Mouse (Mus musculus): ENCODE measurements around the gene Rnf4. TPM values are rescaled to one million over a fixed set of nuclear protein-coding genes. Genes with fewer than 3 reads are reported as not detected.

Rnf4 gene
- polyA plus RNA-seq, 1 experiment from 2014 or later = 165 TPM

GRCm38 (mm10) chr5:34363115-34363514, 27.0 kb downstream of the Rnf4 start:
- H3K36me3 ChIP-seq (ENCODE audit: control insufficient read depth, insufficient read depth, low read length) = peaks cover 30% of the 10 kb centered on the region
- DNase-seq (ENCODE audit: low spot score) (no peak), ATAC-seq (no peak)

GRCm38 (mm10) chr5:34368551-34369290, 32.6 kb downstream of the Rnf4 start:
- ATAC-seq (no peak), DNase-seq (ENCODE audit: low spot score) (no peak)
- Histone ChIP-seq H3K27me3 (replicated peaks; ENCODE audit: control insufficient read depth, insufficient read depth, low read length) (no peaks in the 10 kb centered on the region), H3K36me3 (ENCODE audit: control insufficient read depth, insufficient read depth, low read length) (0 out of 2 replicates have a peak, but pooled peaks cover 6% of the 10 kb centered on the region), H3K27ac (ENCODE audit: low read depth, low read length) (peak overlapping the region; percentile 22), H3K9ac (ENCODE audit: low read length) (peak overlapping the region; percentile 71), H3K9me3 (replicated peaks; ENCODE audit: control insufficient read depth, low read length) (no peaks in the 10 kb centered on the region), H3K4me3 (ENCODE audit: low read depth, low read length) (peak overlapping the region; percentile 87), H3K4me2 (ENCODE audit: low read length) (peak overlapping the region; percentile 64), H3K4me1 (ENCODE audit: control insufficient read depth, insufficient read depth, low read length) (peaks cover 16% of the 10 kb centered on the region)
- 67% methylated on average over 7 of the region's 7 CpGs for WGBS

More at GRCm38 (mm10) chr5:34363115-34363514, 27.0 kb downstream of the Rnf4 start:
- H3K4me2 ChIP-seq (ENCODE audit: low read length) = no peak overlapping the region
- no peak overlapping the region for H3K9ac ChIP-seq (ENCODE audit: low read length)
- no peak overlapping the region for H3K27ac ChIP-seq (ENCODE audit: low read depth, low read length)
- H3K27me3 ChIP-seq (replicated peaks; ENCODE audit: control insufficient read depth, insufficient read depth, low read length) = no peaks in the 10 kb centered on the region
- H3K4me3 ChIP-seq (ENCODE audit: low read depth, low read length) = no peak overlapping the region
- no peaks in the 10 kb centered on the region for H3K9me3 ChIP-seq (replicated peaks; ENCODE audit: control insufficient read depth, low read length)
- H3K4me1 ChIP-seq (ENCODE audit: control insufficient read depth, insufficient read depth, low read length) = no peaks in the 10 kb centered on the region

- DNase-seq (ENCODE audit: low spot score) (peak; percentile 98), ATAC-seq (peak; percentile 100)
- Histone ChIP-seq H3K4me2 (ENCODE audit: low read length) (peak within 1 kb of the TSS; percentile 70), H3K9me3 (replicated peaks; ENCODE audit: control insufficient read depth, low read length) (no peaks in the 10 kb centered on the region), H3K27ac (ENCODE audit: low read depth, low read length) (peak within 1 kb of the TSS; percentile 83), H3K27me3 (replicated peaks; ENCODE audit: control insufficient read depth, insufficient read depth, low read length) (no peaks in the 10 kb centered on the region), H3K4me1 (ENCODE audit: control insufficient read depth, insufficient read depth, low read length) (peaks cover 16% of the 10 kb centered on the region), H3K4me3 (ENCODE audit: low read depth, low read length) (peak within 1 kb of the TSS; percentile 87), H3K9ac (ENCODE audit: low read length) (peak within 1 kb of the TSS; percentile 93), H3K36me3 (ENCODE audit: control insufficient read depth, insufficient read depth, low read length) (0 out of 2 replicates have a peak, but pooled peaks cover 3% of the 10 kb centered on the region)
- WGBS = under 1% methylated on average over 36 of the region's 64 CpGs
Observed at GRCm38 (mm10) chr5:34369341-34370021, 33.4 kb downstream of the Rnf4 start, which contains the start of gene Fam193a. Gene Fam193a, plus strand, starts transcription at chr5:34369933.

DNA sequence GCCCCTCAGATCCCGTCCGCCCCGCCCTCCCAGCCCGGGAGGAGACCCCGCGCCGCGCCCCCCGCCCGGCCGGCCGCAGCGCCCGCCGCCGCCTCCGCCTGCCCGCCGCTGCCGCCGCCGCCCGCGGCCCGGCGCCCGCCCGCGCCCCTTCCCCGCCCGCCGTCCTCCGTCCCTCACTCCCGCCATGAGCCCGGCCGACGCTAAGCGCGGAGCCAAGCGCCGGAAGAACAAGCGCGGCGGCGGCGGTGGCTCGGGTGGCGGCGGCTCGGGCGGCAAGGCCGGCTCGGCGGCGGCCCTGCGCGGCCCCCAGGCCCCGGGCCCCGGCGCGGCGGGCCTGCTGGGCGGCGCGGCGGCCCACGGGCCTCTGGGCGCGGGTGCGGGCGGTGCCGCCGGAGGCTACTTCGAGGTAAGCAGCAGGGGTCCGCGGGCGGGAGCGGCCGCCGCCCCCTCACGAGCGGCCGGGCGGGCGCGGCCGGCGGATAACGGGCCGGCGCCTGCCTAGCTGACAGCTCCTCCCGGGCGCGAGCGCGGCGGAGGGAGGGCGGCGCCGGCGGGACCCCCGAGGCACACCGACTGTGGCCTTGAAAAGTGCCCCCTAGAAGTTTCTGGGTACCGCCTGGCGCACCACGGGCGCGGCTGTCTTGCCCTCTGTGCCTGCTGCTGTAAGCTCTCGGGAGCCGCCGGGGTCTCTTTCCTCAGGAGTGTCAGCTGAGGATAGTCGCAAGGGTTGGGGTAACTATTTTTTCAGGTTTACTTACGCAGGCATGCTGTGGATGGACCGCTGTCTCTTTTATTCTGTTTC, 34.1 kb downstream of the Rnf4 start:
- peak; percentile 32 for DNase-seq (ENCODE audit: low spot score)
- Histone ChIP-seq H3K9me3 (replicated peaks; ENCODE audit: control insufficient read depth, low read length) (no peaks in the 10 kb centered on the region), H3K4me3 (ENCODE audit: low read depth, low read length) (peak overlapping the region; percentile 87), H3K4me2 (ENCODE audit: low read length) (peak overlapping the region; percentile 70), H3K4me1 (ENCODE audit: control insufficient read depth, insufficient read depth, low read length) (peaks cover 16% of the 10 kb centered on the region), H3K27ac (ENCODE audit: low read depth, low read length) (peak overlapping the region; percentile 83), H3K9ac (ENCODE audit: low read length) (peak overlapping the region; percentile 93), H3K27me3 (replicated peaks; ENCODE audit: control insufficient read depth, insufficient read depth, low read length) (no peaks in the 10 kb centered on the region), H3K36me3 (ENCODE audit: control insufficient read depth, insufficient read depth, low read length) (0 out of 2 replicates have a peak, but pooled peaks cover under 1% of the 10 kb centered on the region)
- WGBS = under 1% methylated on average over 46 of the region's 114 CpGs
- ATAC-seq = no peak

DNA sequence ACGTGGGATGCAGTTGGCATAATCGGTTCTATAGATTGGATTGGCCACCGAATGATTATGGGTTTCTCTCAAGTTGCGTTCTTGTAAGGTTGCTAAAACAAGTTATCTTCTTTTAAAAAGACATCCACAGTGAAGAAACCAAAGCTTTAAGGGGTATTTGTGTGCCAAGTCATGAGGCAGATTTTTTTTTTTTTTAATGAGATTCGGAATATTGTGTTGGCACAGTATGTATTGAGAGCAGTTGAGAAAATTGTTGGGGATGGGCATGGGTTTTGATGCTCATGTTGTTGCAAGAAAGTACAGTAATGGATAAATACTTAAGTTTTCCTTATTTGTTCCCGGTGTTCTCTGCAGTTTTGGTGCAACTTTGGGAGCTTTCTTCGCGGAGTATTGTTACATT, 34.8 kb downstream of the Rnf4 start:
- Histone ChIP-seq H3K4me1 (ENCODE audit: control insufficient read depth, insufficient read depth, low read length) (peaks cover 16% of the 10 kb centered on the region), H3K9ac (ENCODE audit: low read length) (peak overlapping the region; percentile 93), H3K27me3 (replicated peaks; ENCODE audit: control insufficient read depth, insufficient read depth, low read length) (no peaks in the 10 kb centered on the region), H3K4me2 (ENCODE audit: low read length) (peak overlapping the region; percentile 70), H3K9me3 (replicated peaks; ENCODE audit: control insufficient read depth, low read length) (no peaks in the 10 kb centered on the region), H3K36me3 (ENCODE audit: control insufficient read depth, insufficient read depth, low read length) (no peaks in the 10 kb centered on the region), H3K27ac (ENCODE audit: low read depth, low read length) (no peak overlapping the region; the same call in 1 of the 2 replicates), H3K4me3 (ENCODE audit: low read depth, low read length) (peak overlapping the region; percentile 87)
- ATAC-seq (no peak), DNase-seq (ENCODE audit: low spot score) (no peak)
- 27% methylated on average over 8 of the region's 8 CpGs for WGBS

DNA sequence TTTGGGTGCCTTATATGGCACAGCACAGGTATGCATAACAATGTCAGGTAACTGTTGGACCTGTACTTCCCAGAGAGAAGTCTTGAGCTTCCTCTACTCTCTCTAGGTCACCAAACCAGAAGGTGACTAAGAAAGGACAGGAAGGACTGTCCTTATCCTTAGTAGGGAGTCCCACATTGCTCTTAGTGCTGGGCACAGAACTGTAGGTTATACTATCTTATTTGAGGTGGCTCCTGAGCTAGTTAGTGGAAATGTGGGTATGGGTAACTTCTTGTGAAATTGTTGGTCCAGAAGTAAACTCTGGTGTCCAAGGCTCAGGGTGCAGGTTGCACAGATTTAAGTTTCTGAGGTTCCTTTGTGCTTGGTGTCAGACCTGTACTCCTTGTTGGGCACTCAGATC, 36.1 kb downstream of the Rnf4 start:
- Histone ChIP-seq H3K9ac (ENCODE audit: low read length) (no peak overlapping the region), H3K27ac (ENCODE audit: low read depth, low read length) (no peak overlapping the region), H3K4me2 (ENCODE audit: low read length) (no peak overlapping the region), H3K4me3 (ENCODE audit: low read depth, low read length) (no peak overlapping the region), H3K4me1 (ENCODE audit: control insufficient read depth, insufficient read depth, low read length) (peaks cover 16% of the 10 kb centered on the region), H3K9me3 (replicated peaks; ENCODE audit: control insufficient read depth, low read length) (no peaks in the 10 kb centered on the region), H3K27me3 (replicated peaks; ENCODE audit: control insufficient read depth, insufficient read depth, low read length) (no peaks in the 10 kb centered on the region), H3K36me3 (ENCODE audit: control insufficient read depth, insufficient read depth, low read length) (no peaks in the 10 kb centered on the region)
- ATAC-seq (no peak), DNase-seq (ENCODE audit: low spot score) (no peak)

DNA sequence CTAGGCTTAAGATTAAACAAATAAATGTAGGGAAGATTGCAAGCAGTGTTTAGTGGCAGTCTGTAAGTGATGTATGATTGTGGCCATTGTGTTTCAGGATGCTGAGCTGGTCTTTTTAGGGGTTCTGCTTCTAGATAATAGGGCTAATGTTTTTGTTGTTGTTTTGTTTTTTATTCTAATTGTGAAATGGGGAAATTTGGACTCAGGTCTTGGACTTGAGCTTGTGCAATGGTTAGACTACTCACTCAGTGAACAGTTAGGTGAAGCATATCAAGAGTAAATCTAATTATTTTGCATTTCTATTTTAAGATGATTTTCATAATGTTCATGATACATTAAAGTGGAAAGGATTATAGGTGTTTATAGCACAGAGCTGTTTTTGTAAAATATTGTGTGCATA, 36.5 kb downstream of the Rnf4 start:
- H3K9ac ChIP-seq (ENCODE audit: low read length) = no peak overlapping the region
- no peak overlapping the region for H3K27ac ChIP-seq (ENCODE audit: low read depth, low read length)
- no peaks in the 10 kb centered on the region for H3K27me3 ChIP-seq (replicated peaks; ENCODE audit: control insufficient read depth, insufficient read depth, low read length)
- H3K36me3 ChIP-seq (ENCODE audit: control insufficient read depth, insufficient read depth, low read length) = no peaks in the 10 kb centered on the region
- ATAC-seq = no peak
- no peak overlapping the region for H3K4me3 ChIP-seq (ENCODE audit: low read depth, low read length)
- DNase-seq (ENCODE audit: low spot score) = no peak
- peaks cover 16% of the 10 kb centered on the region for H3K4me1 ChIP-seq (ENCODE audit: control insufficient read depth, insufficient read depth, low read length)
- no peaks in the 10 kb centered on the region for H3K9me3 ChIP-seq (replicated peaks; ENCODE audit: control insufficient read depth, low read length)
- H3K4me2 ChIP-seq (ENCODE audit: low read length) = no peak overlapping the region

DNA sequence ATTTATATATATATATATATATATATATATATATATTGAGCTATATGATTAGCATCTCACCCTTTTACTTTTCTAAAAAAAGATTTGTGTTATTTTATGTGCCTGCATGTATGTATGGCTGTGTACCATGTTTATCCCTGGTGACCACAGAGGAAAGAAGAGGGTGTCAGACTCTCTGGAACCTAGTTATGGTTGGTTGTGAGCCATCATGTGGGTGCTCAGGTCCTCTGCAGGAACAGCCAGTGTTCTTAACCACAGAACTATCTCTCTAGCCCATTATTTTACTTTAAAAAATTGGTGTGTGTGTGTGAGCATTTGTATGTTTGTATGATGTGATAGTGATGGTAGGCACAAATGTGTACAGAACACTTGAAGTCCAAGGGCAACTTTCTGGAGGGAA, 42.7 kb downstream of the Rnf4 start:
- no peaks in the 10 kb centered on the region for H3K27me3 ChIP-seq (replicated peaks; ENCODE audit: control insufficient read depth, insufficient read depth, low read length)
- DNase-seq (ENCODE audit: low spot score) = no peak
- H3K4me2 ChIP-seq (ENCODE audit: low read length) = no peak overlapping the region
- no peaks in the 10 kb centered on the region for H3K4me1 ChIP-seq (ENCODE audit: control insufficient read depth, insufficient read depth, low read length)
- H3K27ac ChIP-seq (ENCODE audit: low read depth, low read length) = no peak overlapping the region
- no peaks in the 10 kb centered on the region for H3K36me3 ChIP-seq (ENCODE audit: control insufficient read depth, insufficient read depth, low read length)
- no peak for ATAC-seq
- no peak overlapping the region for H3K9ac ChIP-seq (ENCODE audit: low read length)
- H3K9me3 ChIP-seq (replicated peaks; ENCODE audit: control insufficient read depth, low read length) = no peaks in the 10 kb centered on the region
- no peak overlapping the region for H3K4me3 ChIP-seq (ENCODE audit: low read depth, low read length)

All from forebrain, embryonic 14.5 days (tissue).